Mouse (Mus musculus) right cerebral cortex, postnatal 14 days (tissue): ENCODE measurements around the gene Pom121.
A peak's percentile ranks its signal among the peaks of the same experiment; 100 is the strongest.
"Not testable (repeated sequence)": the region's sequence is repeated elsewhere in the genome, so short reads cannot be mapped to it uniquely, and the experiment has no call there.

Experiments
- DNase-seq: peaks from one replicate; pipeline ENCODE4 v3.0.0; 2022

Gene Pom121

DNA sequence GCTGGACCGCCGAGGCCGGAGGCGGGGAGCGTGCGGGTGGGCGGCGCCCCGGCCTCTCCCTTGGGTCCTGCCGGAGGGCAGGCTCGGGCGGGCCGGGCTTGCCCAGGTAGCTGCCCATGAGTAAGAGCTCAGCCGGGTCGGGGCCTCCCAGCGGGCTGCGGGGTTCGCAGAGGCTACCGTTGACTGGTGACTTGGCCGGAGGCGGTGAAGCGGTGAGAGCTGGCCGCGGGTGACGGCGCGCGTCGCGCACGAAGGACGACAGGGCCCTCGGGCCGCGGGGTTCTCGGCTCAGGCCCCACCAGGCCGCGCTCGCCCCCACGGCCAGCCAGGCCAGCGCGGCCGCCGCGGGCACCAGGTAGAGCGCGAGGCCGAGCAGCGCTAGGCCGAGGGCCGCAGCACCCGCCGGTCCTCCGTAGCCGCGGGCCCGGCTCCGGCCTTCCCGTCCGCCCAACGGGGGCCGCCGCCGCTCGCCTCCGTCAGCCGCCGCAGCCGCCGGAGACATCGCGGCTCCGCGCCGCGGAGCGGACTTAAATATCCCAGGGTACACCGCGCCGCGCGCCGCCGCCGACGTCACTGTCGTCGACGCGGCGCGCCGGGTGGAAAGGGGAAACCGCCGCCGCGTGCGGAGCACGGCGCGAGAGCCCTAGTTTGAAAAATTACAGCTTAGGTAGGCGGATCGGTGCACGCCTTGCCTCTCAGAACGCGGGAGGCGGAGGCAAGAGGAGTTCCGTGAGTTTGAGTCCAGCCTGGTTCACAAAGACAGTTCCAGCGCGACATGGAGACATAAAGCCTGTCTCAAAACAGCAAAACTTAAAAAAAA lies at the start of gene Pom121:
Gene Pom121, minus strand, starts transcription at position 543 of the 820 bp plus-strand sequence.
- peak; percentile 87 for DNase-seq

DNA sequence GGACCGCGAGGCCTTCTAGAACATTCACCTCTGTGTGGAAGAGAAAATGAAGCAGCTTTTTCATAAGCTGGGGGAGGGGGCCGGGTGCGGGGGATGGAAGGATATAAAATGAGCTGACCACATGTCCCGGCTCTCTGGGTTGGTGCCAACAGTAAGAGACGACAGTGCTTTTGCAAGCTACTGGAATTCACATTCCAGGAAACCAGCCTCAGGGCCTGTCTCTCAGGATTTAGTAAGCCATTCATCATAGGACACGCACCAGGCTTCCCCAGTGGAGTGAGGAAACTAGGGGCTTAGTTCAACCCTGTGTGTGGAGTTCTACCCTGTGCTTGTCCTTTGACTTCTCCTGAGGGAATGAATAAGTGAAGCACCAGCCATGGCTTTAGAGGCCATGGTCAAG lies 48.1 kb upstream of the Pom121 start:
- no peak for DNase-seq

DNA sequence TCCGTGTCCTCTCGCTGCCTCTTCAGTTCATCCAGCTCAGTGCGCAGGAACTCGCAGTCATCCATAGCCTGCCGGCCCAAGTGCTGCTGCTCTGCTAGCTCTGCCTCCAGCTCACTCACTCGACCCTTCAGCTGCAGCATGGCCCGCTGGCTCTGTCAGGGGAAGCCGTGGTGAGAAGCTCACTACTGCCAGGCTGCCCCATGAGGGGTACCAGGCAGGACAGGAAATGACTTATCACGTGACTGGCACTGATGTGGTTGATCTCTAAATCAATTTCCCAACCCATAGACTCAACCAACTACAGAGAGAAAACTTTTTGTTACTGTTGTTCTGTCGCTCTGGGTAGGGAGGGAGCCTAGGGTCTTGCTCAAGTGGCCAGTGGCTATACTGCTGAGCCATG lies 40.7 kb upstream of the Pom121 start:
- no peak for DNase-seq

DNA sequence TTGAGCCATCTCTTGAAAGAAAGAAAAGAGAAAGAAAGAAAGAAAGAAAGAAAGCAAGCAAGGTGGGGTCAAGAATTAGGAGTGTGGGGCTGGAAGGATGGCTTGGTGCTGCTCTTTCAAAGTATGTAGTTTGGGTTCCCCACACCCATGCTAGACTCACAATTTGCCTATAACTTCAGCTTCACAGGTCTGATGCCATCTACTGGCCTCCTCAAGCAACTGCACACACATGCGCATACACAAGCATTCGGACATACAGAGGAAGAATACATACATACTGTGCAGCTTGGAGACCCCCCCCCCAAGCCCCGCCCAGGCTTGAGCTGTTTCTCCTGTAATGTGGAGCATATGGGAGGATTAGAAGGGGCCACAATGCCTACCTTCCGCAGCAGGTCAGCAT lies 39.5 kb upstream of the Pom121 start:
- no peak for DNase-seq

DNA sequence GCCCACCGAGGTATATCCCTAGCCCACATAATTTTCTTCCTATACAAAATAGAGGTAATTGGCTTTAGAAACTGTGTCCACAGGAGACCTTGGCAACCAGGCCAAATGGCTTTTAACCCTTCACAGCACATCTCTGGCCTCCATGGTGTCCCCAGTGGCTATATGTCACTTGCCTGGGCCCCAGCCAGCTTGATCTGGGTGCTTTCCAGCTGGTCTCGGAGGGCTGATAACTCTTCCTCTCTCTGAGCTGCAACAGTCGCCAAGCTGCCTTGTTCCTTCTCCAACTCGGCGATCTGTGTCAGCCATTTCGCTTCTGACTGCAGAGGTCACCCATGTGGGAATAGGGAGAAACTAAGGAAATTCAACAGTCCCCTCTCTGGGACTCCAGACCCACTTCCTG lies 36.8 kb upstream of the Pom121 start:
- no peak for DNase-seq

DNA sequence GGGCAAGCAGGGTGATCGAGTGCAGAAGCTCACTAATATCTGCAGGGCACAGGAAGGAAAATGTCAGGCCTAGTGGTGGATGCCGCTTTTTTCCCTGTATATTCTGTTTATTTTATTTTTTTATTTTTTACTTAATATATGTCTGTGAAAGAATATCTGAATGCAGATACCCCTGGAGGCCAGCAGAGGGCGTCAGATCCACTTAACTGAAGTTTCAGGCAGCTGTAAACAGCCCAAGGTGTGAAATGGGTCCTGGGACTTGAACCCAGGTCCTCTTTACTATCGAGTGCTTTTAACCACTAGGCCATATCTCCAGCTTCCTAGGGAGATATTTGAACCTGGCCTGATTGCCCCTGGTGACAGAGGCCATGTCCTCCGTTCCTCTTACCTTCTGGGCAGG lies 34.4 kb upstream of the Pom121 start:
- no peak for DNase-seq

DNA sequence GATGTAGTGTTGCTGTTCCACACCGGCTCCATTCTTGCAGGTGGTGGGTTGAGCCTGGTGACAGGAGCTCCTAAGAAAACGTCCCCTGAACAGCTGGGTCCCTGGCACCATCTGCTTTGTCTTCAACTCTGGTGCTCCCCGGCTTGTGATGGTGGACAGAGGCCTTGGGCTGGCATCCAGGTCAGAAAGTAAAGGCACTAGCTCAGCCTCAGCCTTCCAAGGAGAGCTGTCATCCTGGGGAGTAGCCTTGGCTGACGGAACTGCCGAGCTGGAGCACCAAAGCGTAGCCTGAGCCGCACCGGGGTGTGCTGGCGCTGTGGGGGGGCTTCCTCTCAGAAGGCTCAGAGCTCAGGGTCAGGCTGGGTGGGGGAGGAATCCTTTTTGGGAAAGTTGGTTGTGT lies 15.9 kb upstream of the Pom121 start:
- DNase-seq, result no peak

DNA sequence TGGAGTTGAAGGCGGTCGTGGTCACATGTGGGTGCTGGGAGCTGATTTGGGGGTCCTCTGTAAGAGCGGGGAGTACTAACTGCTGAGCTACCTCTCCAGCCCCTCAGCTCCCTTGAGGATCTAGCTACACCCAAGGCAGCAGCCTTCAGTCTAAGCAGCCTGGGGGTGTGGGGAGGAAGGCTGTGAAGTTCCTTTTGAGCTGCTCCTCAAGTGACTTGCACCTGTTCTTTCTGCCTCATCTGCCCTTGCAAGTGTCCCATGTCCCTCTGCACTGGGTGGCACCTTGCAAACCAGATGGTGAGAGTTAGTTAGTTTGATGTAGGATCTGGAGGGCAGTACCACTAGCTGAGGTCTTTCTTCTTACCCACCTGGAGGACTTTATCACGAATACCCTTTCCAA lies 13.8 kb upstream of the Pom121 start:
- DNase-seq, result no peak

- DNase-seq, result no peak
Measured at GRCm38 (mm10) chr5:135405437-135405836, 11.1 kb upstream of the Pom121 start.

GRCm38 (mm10) chr5:135404623-135405022 lies 10.3 kb upstream of the Pom121 start:
- DNase-seq, result peak; percentile 68

GRCm38 (mm10) chr5:135400244-135400643 lies 5.9 kb upstream of the Pom121 start:
- peak; percentile 88 for DNase-seq

- no peak for DNase-seq
Measured at GRCm38 (mm10) chr5:135399382-135399781, 5.0 kb upstream of the Pom121 start.

DNA sequence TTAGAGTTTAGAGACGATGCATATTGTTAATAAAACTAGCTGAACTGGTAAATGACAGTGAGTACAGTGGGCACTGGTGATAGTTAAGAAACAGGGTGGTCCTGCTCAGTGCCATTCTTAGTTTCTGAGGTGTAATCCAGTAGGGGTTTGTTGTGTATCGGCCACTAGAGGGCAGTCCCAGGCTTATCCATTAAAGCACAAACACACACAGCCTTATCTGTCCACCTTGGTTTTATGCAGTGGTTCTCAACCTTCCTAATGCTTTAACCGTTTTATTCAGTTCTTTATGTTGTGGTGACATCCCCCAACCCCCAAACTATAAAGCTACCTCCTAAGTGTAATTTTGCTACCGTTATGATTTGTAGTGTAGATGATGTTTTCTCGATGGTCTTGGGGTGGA lies 1.5 kb upstream of the Pom121 start:
- peak; percentile 45 for DNase-seq

DNA sequence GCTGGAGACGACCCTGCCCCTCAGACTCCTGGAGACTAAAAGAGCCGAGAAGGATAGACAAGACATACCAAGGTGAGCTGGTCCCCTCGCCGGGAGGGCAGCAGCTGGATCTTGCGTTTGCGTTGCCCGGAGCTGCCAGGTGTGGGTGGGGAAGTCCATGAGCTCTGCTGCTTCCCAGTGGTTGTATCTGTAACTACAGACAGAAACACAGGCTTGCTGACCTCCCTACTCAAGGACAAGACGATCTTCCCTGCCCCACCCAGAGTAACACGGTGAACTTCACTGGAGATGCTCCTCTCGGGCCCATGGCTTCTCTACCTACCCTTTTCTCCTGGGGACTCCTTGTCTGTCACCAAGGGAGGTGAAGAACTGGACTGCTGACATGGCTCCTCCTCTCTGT lies 10.6 kb downstream of the Pom121 start:
- no peak for DNase-seq

DNA sequence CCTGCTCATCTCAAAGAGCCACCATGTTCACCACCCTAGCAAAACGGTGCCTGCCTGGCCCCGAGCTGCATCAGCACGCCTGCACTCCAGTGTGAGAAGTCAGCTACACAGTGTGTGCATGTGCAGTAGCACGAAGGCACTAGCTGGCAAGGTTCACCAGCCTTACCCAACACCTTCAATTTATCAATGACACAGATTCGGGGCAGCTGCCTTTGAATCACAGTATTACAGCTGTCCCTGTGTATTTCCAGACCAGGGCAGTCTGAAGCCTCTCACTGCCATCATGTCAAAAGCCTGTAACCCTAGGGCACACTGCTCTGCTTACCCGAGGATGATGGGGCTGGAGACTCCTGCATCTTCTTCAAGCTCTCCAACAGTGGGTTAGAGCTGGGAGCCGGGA lies 11.6 kb downstream of the Pom121 start:
- no peak for DNase-seq

GRCm38 (mm10) chr5:135381356-135381925 lies 12.9 kb downstream of the Pom121 start:
- DNase-seq, result no peak

- no peak for DNase-seq
Measured at GRCm38 (mm10) chr5:135380681-135381080, 13.7 kb downstream of the Pom121 start.

DNA sequence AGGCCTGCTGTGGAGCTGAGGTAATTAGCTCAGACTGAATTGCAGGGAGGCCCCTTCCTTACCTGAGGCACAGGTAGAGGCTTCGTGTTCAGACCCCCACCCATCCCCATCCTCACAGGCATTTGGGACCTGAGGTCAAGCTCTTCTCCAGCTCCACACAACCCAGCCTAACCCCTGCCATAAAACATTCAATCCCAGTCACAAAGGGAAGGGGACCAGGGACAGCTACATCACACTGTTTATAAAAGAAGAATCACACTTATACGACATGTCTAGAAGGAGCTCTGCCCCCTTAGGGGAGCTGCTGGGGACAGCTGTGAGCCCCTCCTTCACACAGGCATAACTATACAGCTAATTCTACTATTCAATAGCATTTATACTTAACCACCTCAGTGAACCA lies 18.0 kb downstream of the Pom121 start:
- no peak for DNase-seq

DNA sequence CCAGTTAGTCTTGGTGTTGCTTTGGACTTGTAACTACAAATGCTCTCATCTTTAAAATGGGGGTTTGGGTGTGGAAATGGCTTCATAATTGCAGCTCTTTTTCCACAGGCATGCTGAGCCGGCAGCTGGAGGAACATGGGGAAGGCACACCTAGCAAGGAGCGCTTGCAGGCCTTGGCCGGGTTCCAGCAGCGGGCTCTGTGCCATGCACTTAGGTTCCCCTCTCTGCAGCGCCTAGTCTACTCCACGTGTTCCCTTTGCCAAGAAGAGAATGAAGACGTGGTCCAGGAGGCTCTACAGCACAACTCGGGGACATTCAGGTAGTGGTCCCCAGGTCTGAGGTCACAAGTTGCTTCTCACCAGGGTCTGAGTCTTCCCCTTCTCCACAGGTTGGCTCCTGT lies 19.2 kb downstream of the Pom121 start:
- peak; percentile 65 for DNase-seq

- DNase-seq, result no peak
Measured at GRCm38 (mm10) chr5:135373601-135374000, 20.7 kb downstream of the Pom121 start.

DNA sequence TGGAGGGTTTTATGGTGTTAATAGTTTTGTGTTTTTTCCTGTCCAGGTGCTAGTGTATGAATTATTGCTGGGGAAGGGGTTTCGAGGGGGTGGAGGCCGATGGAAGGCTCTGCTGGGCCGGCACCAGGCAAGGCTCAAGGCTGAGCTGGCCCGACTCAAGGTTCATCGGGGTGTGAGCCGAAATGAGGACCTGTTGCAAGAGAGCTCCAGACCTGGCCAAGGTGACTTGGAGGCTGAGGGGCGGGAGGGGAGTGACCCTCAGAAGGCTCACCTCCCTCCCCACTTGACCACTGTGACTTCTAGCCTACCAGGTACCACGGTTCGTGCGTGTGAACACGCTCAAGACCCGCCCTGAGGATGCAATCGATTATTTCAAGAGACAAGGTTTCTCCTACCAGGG lies 23.2 kb downstream of the Pom121 start:
- no peak for DNase-seq

- DNase-seq, result peak; percentile 99
Measured at GRCm38 (mm10) chr5:135369787-135370654, 24.3 kb downstream of the Pom121 start, which contains the start of gene Nsun5. Gene Nsun5, plus strand, starts transcription at chr5:135369953.

- not testable (repeated sequence) for DNase-seq
Measured at GRCm38 (mm10) chr5:135369196-135369595, 25.1 kb downstream of the Pom121 start.

DNA sequence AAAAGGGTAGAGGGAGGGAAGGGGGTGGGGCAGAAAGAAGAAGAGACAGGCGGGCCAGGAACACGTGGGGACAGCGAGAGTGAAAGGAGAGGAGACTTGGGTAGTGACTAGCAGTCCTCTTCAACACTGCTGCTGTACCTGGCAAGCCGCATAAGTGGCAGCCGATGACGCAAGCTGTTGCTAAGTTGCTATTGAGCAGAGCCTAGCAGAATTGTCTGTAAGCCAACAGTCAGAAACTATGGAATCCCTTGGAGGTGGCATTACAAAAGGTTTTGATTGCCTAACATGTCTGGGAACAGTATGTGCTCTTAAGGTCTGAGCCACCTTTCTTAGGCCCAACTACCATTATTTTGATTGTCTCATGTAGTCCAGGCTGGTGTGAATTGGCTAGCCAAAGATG lies 26.0 kb downstream of the Pom121 start:
- no peak for DNase-seq
